Mouse (Mus musculus) small intestine, adult 2 months (tissue): ENCODE results near the gene Cdh4.

Experiments
- CTCF ChIP-seq: fragments of 200-500 bp; IDR thresholded peaks from 2 replicates; pipeline ENCODE4 v1.5.1; 2012; ENCODE audit warnings: low read depth, mild to moderate bottlenecking, control low read depth, inconsistent platforms, low read length, moderate library complexity, mixed read lengths; ENCODE audit not compliant: insufficient replicate concordance, insufficient read length; ENCODE audit errors: extremely low read depth
- POLR2A ChIP-seq: fragments of 200-500 bp; IDR thresholded peaks from 2 replicates; pipeline ENCODE4 v1.6.1; 2012; ENCODE audit warnings: low read depth, mild to moderate bottlenecking, control low read depth, inconsistent platforms, low read length, moderate library complexity

DNA sequence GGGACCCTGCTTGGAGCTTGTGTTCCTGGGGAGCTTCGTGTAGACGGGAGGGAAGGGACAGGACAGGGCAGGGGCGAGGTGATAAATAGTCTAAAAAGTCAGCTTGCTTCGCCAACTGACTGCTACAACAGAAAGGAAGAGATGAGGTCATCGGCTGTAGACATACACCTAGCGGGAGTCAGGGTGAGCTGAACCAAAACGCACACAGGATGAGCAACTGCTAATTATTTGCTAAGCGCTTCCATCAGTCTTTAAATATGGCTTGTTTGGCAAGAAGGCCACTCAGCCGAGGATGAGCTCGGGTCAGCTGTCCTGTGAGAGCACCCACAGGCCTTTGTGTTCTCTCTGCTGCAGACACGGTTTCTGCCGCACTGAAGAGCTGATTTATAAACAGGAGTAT is 470.7 kb downstream of the Cdh4 start:
- TF ChIP-seq CTCF (no peak), POLR2A (no peak)
